Mouse (Mus musculus) kidney, embryonic 16.5 days (tissue): ENCODE measurements at regions not wholly inside any gene's neighbourhood (a gene's known extent, or its start where the extent isn't known, plus 50 kb on each side); places are given as distances from the start of the nearest gene placed in this dataset.

Experiments used
- ATAC-seq: fragments of 200-750 bp; cut with Nextera tagmentation; 2 replicates; pipeline ENCODE4 v1.8.0; 2017; ENCODE audit warnings: moderate TSS enrichment; ENCODE audit not compliant: low FRiP score, low TSS enrichment
- H3K27ac ChIP-seq: fragments of 300-500 bp; sonication (generic); 2 replicates; pipeline ENCODE4 v1.5.1; 2014; ENCODE audit warnings: low read length
- H3K27me3 ChIP-seq: fragments of 300-500 bp; sonication (generic); 2 replicates; pipeline ENCODE4 v1.6.1; 2014; ENCODE audit warnings: low read length, control low read depth, mixed read lengths; ENCODE audit not compliant: insufficient read depth
- H3K36me3 ChIP-seq: fragments of 300-500 bp; sonication (generic); 2 replicates; pipeline ENCODE4 v1.6.1; 2014; ENCODE audit warnings: low read length, control low read depth, mixed read lengths; ENCODE audit not compliant: insufficient read depth
- H3K4me1 ChIP-seq: fragments of 300-500 bp; sonication (generic); 2 replicates; pipeline ENCODE4 v1.6.1; 2014; ENCODE audit warnings: low read length, control low read depth, mixed read lengths; ENCODE audit not compliant: insufficient read depth
- H3K4me2 ChIP-seq: fragments of 300-500 bp; sonication (generic); replicated peaks from 2 replicates; pipeline ENCODE4 v1.6.1; 2014; ENCODE audit warnings: low read depth, low read length
- H3K4me3 ChIP-seq: fragments of 300-500 bp; sonication (generic); 2 replicates; pipeline ENCODE4 v1.5.1; 2014; ENCODE audit warnings: mild to moderate bottlenecking, low read length
- H3K9ac ChIP-seq: fragments of 300-500 bp; sonication (generic); replicated peaks from 2 replicates; pipeline ENCODE4 v1.6.1; 2014; ENCODE audit warnings: low read length
- H3K9me3 ChIP-seq: fragments of 300-500 bp; sonication (generic); 2 replicates; pipeline ENCODE4 v1.6.1; 2016; ENCODE audit warnings: low read length, control low read depth
- WGBS: fragments of 180-500 bp; shearing (Covaris S2); extraction: QIAGEN DNeasy Blood & Tissue Kit; methylation state at CpG from one replicate; pipeline ENCODE4 v1.1.7; 2014; 5-methylcytosine and 5-hydroxymethylcytosine counted together

GRCm38 (mm10) chr14:11501744-11502143 lies 51.6 kb upstream of the Ptprg start:
- H3K9me3 ChIP-seq = 0 out of 2 replicates have a peak, but pooled peaks cover 5% of the 10 kb centered on the region
- no peaks in the 10 kb centered on the region for H3K36me3 ChIP-seq
- no peak overlapping the region for H3K9ac ChIP-seq
- no peaks in the 10 kb centered on the region for H3K27me3 ChIP-seq
- no peaks in the 10 kb centered on the region for H3K4me1 ChIP-seq
- no peak overlapping the region for H3K27ac ChIP-seq
- ATAC-seq = no peak
- no peak overlapping the region for H3K4me3 ChIP-seq
- WGBS = 66% methylated on average over 7 of the region's 7 CpGs
- no peak overlapping the region for H3K4me2 ChIP-seq

GRCm38 (mm10) chr14:11503156-11503555 lies 50.2 kb upstream of the Ptprg start:
- H3K9ac ChIP-seq = no peak overlapping the region
- H3K36me3 ChIP-seq = no peaks in the 10 kb centered on the region
- no peaks in the 10 kb centered on the region for H3K4me1 ChIP-seq
- H3K4me2 ChIP-seq = no peak overlapping the region
- H3K27me3 ChIP-seq = no peaks in the 10 kb centered on the region
- ATAC-seq = no peak
- H3K4me3 ChIP-seq = no peak overlapping the region
- 0 out of 2 replicates have a peak, but pooled peaks cover 5% of the 10 kb centered on the region for H3K9me3 ChIP-seq
- H3K27ac ChIP-seq = no peak overlapping the region
